Mouse (Mus musculus) frontal cortex, adult 2 months (tissue): ENCODE data around the gene Specc1. TPM values are rescaled to one million over a fixed set of nuclear protein-coding genes. Genes with fewer than 3 reads are reported as not detected.

Source experiments
- DNase-seq, 2 experiments: peaks; one replicate each; pipeline ENCODE4 v3.0.0; 2022; ENCODE audit warnings: low spot score in 1 of 2; ENCODE audit errors: extremely low spot score in 1 of 2
- polyA plus RNA-seq: library from polyadenylated mRNA; depleted of rRNA; stranded (reverse); fragments of >200 nt; gene quantifications from 2 replicates; pipeline ENCODE4 v1.2.3, GENCODE M21; 2012

Gene Specc1
- polyA plus RNA-seq, 1 experiment = 35.0 TPM

DNA sequence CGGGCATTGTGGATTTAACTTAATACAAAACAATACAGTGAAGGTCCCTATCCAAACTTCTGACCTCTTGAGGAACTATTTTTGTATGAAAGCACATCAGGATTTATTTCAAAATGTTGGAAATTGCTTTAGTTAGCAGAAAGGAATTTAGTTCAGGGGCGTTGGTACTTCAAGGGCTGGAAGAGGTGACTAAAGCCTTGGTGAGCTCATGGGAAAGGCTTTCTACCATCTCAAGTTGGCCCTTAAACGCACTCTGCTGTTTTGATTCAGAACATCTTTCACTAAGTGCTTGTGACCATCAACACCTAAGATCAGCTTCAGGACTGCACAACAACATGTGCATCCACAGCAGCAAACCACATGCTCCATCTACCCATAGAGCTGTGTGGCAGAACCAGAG, 191.5 kb downstream of the Specc1 start:
- no peak for DNase-seq

DNA sequence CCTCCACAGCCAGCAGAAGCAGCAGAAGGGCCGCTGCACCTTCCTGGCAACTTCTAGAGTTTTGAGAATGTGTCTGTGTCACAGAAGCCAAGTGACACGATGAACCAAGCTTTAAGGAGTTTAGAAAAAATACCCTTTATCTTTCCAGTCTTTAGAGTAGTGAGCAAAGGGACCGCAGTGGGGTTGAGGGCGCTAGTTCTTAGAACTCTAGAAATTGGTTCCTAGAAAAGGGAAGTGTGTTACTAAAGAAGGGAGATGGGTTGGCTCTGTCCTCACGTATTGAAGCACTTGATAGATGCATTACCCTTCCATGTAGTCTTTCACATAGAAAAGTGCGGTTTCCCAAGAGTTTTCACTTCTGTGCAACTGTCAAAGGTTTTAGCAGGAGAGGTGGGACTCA, 191.9 kb downstream of the Specc1 start:
- DNase-seq = no peak

DNA sequence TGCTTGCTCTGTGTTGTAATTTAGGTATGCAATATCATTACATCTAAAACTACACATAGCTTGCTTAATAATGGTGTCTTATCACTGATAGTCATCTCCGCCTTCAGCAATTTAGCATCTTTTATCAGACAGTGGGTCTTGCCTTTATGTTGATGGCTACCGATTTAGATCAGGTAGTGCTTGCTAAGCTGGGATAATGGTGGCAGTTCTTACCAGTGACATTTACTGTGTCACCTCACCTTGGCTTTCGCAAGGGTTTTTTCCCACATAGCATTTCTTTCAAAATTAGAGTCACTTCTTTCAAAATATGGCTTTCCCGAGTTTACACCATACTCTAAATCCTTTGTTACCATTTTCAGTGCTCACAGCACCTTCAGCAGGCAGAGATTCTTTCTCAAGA, 196.5 kb downstream of the Specc1 start:
- DNase-seq = no peak

DNA sequence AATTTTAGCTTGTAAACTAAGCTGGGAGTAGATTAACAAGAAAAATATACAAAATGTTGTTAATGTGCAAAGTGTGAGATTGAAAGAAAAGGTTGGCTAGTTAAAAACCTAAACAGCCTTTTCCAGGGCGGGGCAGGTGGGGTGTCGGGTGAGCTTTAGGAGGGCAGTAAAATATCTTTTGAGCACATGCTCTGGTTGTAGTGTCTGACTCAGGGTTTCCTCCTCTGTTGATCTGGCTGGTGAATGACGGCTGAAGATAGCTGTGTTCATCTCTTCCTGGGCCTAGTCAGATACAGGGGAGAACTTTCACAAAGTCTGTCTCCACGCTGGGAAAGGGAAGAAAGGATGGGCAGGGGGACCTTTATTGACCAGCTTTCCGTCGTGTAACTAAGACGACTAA, 203.2 kb downstream of the Specc1 start:
- no peak for DNase-seq

DNA sequence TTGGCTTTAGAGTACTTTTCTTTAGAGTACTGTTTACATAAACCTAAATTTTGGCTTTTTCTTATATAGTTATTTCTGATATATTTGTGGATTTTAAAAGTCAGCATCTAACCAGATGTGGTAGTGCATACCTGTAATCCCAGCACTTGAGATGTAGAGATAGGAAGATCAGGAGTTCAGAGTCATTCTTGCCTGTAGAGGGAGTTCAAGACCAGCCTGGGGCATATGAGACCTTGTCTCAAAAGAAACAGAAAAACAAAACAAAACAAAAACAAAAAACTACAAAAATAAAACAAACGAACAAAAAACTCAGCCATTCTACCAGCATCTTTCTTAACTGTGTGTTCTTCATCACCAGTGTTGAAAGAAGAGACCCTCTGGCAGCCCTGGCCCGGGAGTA, 204.9 kb downstream of the Specc1 start:
- no peak for DNase-seq

DNA sequence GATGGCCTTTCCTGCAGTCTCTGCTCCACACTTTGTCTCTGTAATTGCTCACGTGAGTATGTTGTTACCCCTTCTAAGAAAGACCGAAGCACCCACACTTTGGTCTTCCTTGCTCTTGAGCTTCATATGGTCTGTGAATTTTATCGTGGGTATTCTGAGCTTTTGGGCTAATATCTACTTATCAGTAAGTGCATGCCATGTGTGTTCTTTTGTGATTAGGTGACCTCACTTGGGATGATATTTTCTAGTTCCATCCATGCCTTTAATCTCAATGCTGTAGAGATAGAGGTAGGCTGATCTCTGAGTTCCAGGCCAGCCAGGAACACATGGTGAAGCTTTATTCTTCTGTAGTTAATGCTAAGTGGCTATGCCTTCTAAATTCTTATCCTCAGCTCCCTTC, 207.8 kb downstream of the Specc1 start:
- no peak for DNase-seq

DNA sequence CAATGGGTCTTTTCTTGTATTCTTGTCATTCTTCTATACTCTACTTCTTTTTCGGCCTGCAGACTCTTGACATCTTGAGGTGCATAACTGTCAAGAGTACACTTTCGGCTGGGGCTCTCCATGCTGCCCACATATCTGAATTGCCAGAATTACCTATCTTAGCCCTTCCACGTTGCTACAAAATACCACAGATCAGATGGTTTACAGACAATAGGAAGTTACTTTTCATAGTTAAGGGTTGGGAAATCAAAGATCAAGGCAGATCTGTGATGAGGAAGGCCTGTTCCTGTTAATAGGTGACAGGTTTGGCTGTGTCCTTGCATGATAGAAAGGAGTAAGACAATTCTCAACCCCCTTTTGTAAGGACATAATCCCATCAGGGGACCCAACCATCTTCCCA, 209.9 kb downstream of the Specc1 start:
- DNase-seq = no peak

DNA sequence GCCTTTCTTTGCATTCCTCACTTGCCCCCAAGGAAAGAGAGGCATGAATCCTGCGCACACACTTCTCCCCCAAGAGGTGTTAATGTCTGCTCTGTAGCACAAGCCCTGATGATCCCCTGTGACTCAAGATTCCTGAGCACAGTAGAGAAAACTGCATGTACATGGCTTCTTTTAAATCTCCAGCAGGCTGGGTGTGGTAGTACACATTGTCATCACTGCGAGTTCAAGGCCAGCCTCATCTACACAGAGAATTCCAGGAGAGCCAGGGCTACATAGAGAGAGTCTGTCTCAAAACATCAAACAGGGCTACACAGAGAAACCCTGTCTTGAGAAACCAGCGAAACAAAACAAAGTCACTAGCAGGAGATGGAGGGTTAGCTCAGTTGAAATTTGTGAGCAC, 211.6 kb downstream of the Specc1 start:
- no peak for DNase-seq

DNA sequence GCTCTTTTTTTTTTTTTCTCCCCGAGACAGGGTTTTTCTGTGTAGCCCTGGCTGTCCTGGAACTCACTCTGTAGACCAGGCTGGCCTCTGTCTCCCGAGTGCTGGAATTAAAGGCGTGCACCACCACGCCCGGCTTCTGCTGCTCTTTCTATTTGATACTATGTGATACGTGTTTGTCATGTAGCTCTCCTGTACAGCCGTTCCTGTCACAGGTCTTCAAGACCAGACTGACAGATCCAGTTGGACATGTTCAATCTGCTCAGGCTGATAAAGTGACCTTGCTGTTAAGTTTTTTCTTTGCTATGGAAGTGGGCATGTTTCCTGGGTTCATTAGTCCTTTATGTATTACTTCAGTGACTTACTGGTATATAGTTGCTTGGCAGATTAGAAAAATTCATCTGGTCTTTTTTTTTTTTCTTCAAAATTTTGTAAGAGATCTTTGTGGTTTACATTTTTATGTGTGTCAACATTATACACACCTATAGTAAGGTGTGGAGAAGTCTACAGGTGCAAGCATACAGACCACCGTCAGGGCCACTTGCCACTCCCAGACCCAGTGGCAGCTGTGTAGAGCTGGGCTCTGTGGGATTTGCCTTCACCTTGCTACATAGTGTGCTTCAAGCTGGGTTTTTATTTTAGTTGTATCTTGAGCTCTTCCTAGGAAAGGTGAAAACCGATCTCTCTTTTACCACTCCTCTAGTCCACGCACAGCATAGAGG, 221.0 kb downstream of the Specc1 start:
- no peak for DNase-seq

DNA sequence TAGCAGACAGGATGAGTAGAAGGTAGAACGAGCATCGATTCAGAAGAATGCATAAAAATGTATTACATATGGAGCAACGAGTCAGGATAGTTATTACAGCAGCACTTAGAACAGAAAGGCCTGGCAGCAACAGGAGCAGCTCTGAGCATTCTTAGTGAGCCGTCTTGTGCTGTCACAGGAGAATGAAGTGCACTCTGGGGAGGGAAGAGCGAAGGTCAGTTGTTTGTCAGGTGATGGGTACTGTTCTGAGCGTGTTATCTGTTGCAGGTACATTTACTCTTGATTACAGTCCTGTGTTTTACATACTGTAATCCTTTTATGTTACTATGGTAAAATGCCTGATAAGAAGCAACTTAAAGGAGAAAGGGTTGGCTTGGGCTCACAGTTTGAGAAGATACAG, 224.2 kb downstream of the Specc1 start:
- no peak for DNase-seq

DNA sequence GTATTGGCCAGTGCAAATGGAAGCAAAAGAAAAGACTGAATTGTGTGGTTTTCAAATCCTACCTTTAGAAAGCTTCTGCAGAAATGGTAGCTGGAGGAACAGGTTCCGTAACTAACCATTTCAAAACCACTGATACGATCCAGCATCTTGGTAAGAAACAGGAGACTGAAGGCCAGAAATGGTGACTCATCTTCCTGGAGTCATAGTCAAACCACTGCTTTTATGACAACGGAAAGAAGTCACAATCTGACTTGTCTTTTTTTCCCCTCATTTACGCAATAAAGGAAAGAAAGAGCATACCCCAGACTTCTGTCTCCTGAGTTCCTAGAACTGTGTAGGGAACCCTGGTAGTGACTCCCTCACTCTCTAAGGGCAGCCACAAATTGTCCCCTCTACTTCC, 228.3 kb downstream of the Specc1 start:
- DNase-seq = no peak

DNA sequence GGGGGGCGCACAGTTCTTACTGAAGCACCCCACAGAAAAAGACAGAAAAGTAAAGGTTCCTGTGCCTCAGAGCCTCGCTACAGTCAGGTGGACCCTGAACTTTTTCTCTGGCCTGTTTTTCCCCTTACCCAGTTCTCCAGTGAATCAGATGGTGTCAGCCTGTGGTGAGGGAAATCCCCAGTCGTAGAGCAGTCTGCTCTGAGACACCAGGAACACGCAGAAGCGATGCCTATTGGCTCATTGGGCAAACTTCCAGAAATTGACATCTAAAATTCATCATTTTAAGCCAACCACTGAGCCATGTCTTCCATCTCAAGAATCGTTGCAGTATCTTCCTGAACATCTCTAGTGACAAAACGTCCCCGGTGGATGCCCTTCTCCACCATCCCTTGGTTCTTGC, 230.5 kb downstream of the Specc1 start:
- no peak for DNase-seq

DNA sequence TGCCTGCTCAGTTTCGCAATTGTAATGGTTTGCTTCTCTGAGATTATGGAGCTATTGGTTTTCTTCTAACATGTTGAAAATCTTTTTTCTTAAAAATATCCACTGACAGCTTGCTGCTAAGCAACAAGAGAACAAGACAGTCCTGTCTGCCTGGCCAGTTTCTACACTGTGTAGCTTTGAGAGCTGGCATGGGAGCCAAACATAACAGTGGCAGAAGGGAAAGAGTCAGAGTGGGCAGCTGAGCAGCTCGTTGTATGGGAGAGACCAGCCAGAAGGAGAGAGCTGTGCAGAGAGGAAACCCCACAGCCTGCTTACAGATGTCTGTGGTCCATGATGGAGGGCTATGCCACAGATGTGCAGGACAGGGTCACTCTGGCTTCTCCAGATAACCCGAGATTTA, 235.5 kb downstream of the Specc1 start:
- DNase-seq = peak; percentile 5 to 24

DNA sequence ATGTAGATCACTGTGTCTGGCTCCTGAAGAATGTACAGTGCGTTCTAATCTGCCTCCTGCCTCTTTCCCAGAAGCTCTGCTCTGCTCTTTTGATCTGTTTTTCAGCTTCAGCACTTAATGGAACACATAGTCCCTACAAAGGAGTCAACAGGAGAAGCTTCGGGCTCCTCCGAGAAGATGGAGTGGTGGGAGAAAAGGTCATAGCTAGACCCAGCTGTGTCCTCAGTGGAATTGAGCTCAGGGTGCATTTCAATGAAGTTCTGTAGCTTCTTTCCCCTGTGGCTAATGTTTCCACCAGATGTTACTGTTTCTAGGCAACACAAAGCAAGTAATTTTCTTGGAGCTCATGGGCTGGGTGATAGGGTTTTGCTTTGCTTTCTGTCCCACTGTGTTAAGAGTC, 236.6 kb downstream of the Specc1 start:
- no peak for DNase-seq

DNA sequence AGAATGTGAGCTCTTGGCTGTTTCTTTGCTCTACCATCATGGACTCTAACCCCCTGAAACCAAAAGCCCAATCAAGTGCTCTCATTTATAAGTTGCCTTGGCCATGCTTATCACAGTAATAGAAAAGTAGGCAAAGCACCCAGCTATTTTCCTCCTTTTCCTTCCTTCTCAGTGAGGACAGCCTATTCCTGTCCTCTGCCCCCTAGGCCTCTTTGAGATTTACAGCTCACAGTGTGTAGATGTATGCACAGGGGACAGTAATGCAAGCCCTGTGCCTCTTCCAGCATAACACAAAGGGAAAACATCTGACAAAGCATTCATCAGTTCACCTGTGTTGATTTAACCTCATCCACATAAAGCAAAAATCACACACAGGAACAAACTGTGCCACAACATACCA, 237.7 kb downstream of the Specc1 start:
- DNase-seq = no peak

DNA sequence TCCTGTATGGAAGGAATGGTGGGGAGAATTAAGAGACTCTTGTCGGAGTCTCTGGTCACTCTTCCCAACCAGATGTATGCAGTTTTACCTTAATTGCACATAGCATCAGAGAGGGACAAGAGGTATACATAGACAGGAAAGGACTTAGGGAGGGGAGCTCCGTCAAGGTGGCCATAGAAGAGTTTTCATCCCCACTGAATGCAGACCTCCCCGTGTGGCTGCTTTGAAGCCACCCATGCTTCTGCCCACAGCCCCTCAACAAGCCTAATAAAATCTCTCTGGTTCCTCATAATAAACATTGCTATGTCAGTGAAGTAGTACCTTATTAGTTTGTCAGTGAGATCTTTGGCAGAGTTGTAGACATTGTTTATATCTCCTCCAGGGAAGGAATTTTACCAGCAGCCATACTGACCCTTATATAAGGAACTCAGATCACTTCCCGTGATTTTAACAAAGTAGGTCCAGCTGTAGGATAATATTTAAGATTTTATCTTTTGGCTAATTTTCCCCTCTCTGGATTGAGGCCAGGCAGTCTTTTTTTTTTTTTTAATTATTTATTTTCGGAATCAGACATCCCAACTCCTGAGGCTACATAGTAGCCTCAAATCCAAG, 244.4 kb downstream of the Specc1 start:
- no peak for DNase-seq

DNA sequence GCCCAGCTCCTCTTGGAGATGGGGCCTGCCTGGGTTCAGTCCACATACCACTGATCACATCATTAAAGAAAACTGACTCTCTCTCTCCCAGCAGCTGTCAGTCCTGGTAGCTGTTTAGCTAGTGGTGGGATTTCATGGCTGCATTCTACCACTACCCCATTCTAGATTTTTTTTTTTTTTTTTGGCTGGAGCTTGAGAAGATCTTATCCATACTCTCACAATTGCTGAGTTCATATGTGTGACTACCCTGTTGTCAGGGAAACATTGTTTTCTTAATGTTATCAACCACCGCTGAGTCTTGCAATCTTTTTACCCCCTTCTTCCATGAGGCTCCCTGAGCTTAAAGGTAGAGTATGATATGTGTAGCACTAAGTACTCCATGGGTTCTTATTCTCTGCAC, 246.1 kb downstream of the Specc1 start:
- no peak for DNase-seq

DNA sequence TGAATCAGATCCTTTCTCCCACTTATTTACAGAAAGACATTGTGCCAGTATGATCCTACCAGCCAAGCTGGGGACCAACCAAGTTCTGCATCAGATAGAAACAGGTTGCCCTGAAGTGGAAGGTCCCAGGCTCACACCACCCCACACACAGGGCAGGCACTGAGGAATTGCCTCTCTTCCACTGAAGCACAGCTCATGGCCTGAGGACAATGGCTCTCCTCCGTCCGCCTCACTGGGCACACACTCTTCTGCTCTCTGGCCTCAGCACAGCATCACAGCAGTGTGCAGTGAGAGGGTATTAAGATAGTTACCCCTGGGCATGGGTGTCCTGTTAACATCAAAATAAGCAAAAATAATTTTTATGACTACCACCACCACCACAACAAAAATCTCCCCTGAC, 252.5 kb downstream of the Specc1 start:
- no peak for DNase-seq

DNA sequence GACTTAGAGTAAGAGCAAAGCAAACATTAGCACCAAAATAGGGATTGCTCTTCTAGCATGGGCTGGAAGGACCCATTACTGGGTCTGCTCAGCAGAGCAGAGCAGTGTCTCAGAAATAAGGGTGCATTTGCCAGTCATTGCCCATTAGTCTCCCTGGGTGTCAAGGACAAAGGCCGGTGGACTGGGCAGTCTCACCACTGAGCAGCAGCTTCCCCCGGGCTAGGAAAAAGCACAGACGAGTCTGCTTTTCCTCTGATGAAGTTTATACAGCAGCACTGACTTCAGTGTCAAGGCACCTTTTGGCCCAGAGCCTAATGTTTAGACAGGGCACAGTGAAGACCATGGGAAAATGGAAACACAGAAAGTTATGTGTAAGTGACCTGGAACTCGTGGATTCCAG, 253.3 kb downstream of the Specc1 start:
- no peak for DNase-seq

DNA sequence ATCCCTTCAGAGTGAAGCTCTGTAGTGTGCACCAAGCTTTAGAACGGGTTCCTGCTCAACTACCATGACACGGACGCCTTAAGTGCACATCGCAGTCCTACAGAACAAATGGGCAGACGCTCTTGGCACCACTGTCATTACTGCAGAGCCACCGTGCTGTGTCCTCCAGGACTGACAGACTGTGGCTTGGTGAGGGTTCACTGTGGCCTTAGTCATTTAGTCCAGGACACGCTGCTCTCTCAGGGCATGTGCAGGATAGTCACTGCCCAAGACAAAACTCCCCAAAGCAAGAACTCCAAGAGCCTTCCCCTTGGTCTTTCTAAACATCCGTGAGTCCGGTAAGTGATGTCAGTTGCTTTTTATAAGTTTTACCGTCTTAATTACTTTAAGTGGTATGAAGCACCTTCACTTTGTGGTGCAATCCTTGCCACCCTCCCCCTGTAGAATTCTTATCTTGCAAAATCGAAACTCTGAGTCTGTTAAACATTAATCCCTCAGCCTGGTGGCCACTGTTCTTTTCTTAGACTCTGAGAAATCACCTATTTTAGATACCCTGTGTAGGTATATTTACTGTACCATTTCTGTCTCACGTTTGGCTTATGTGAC, 256.9 kb downstream of the Specc1 start:
- DNase-seq = no peak

DNA sequence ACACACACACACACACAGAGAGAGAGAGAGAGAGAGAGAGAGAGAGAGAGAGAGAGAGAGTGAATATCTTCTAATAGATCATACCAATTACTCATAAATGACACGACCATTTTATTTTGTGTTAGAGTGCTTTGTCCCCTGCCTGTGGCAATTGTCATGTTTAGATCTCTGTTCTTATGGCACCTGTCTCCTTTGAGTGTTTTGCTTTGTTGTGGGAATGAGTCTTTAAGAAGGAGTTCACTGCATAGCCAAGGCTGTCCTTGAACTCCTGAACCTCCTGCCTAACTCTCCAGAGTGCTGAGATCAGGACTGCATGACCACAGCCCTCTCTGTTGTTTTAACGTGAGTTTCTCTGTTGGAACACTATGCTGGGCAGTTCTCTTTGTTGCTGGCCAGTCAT, 258.5 kb downstream of the Specc1 start:
- no peak for DNase-seq

DNA sequence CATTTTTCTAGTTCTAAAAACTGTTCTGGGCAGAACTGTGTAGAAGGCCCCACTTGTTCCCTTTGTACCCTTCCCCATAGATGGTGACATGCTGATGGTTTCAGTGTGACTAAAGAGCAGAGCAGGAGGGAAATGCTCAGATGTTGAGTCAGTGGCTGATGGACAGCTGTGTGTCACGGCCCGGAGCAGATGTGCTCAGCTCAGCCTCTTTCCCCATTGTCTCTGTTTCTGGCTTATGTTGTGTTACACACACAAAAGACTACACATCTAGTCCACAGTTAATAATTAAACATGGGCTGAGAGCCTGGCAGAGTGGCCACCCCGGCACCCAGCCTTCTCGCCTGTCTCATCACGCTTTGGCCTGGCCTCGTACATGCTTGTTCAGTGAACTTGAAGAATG, 261.2 kb downstream of the Specc1 start:
- DNase-seq = no peak
